Mouse (Mus musculus) ES-Bruce4 (cell line): ENCODE measurements around the gene Smarca2. TPM values are rescaled to one million over a fixed set of nuclear protein-coding genes. Genes with fewer than 3 reads are reported as not detected.

Experiments used
- H3K27ac ChIP-seq: 2 replicates; pipeline ENCODE4 v1.5.1; 2012; ENCODE audit warnings: low read length, inconsistent platforms; ENCODE audit not compliant: insufficient read depth
- H3K27me3 ChIP-seq: 2 replicates; pipeline ENCODE4 v1.6.1; 2012; ENCODE audit warnings: mild to moderate bottlenecking, low read length, inconsistent platforms; ENCODE audit not compliant: control insufficient read depth, poor library complexity, insufficient read depth, severe bottlenecking
- H3K36me3 ChIP-seq: 2 replicates; pipeline ENCODE4 v1.6.1; 2012; ENCODE audit warnings: inconsistent platforms, mild to moderate bottlenecking, low read length, moderate library complexity; ENCODE audit not compliant: control insufficient read depth, poor library complexity, insufficient read depth, severe bottlenecking
- H3K4me1 ChIP-seq: one replicate; pipeline ENCODE4 v1.8.1; 2011; ENCODE audit warnings: low read length; ENCODE audit not compliant: control insufficient read depth, insufficient read depth
- H3K4me3 ChIP-seq: 2 replicates; pipeline ENCODE4 v1.5.1; 2011; ENCODE audit warnings: low read depth, mild to moderate bottlenecking, low read length
- H3K9ac ChIP-seq: 2 replicates; pipeline ENCODE4 v1.6.1; 2012; ENCODE audit warnings: low read depth, mild to moderate bottlenecking, inconsistent platforms; ENCODE audit not compliant: poor library complexity, severe bottlenecking
- H3K9me3 ChIP-seq: replicated peaks from 2 replicates; pipeline ENCODE4 v1.6.1; 2012; ENCODE audit warnings: mild to moderate bottlenecking, low read length, inconsistent platforms; ENCODE audit not compliant: control insufficient read depth, poor library complexity, insufficient read depth, severe bottlenecking
- CTCF ChIP-seq: IDR thresholded peaks from one replicate; pipeline ENCODE4 v1.8.1; 2011; ENCODE audit warnings: low read depth, low read length
- EP300 ChIP-seq: IDR thresholded peaks from 2 replicates; pipeline ENCODE4 v1.6.1; 2011; ENCODE audit warnings: low read depth, low read length; ENCODE audit not compliant: insufficient read depth
- POLR2A ChIP-seq: IDR thresholded peaks from one replicate; pipeline ENCODE4 v1.8.1; 2011; ENCODE audit warnings: low read length; ENCODE audit not compliant: insufficient read depth
- polyA plus RNA-seq: library from polyadenylated mRNA; stranded (reverse); fragments of >200 nt; gene quantifications from 2 replicates; pipeline ENCODE4 v1.2.4, GENCODE M21; 2011; ENCODE audit warnings: low read depth; ENCODE audit not compliant: missing spikeins, insufficient read depth, insufficient read length

Gene Smarca2
- polyA plus RNA-seq, 1 experiment: 4.9 TPM

GRCm38 (mm10) chr19:26640556-26640955 lies 35.7 kb downstream of the Smarca2 start:
- H3K36me3 ChIP-seq: no peaks in the 10 kb centered on the region

DNA sequence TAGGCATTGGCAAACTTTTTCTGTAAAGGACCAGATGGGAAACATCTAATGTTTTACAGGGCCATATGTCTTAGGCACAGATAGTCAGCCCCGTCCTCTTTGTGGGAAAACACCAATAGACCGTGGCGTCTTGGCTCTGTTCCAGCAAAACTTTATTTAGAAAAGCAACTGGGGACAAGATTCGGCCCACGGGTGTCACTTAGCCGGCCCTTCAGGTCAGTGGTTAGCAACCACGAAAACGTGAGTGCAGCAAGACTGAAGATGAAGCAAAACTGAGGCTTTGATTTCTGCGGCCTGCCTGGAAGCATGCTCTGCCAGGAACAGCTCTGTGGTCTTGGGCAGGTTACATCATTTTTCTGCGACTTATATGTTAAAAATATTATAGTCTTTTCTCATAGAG lies 36.4 kb downstream of the Smarca2 start:
- Histone ChIP-seq H3K36me3 (no peaks in the 10 kb centered on the region), H3K9ac (no peak overlapping the region), H3K27ac (no peak overlapping the region), H3K4me1 (no peaks in the 10 kb centered on the region), H3K4me3 (no peak overlapping the region), H3K9me3 (no peaks in the 10 kb centered on the region), H3K27me3 (no peaks in the 10 kb centered on the region)
- TF ChIP-seq CTCF (no peak), POLR2A (no peak), EP300 (no peak)

More at GRCm38 (mm10) chr19:26640556-26640955, 35.7 kb downstream of the Smarca2 start:
- H3K9ac ChIP-seq: no peak overlapping the region
- no peaks in the 10 kb centered on the region for H3K27me3 ChIP-seq
- H3K9me3 ChIP-seq: no peaks in the 10 kb centered on the region
- no peak overlapping the region for H3K4me3 ChIP-seq
- H3K4me1 ChIP-seq: no peaks in the 10 kb centered on the region
- TF ChIP-seq EP300 (no peak), CTCF (no peak), POLR2A (no peak)
- no peak overlapping the region for H3K27ac ChIP-seq

GRCm38 (mm10) chr19:26643011-26643410 lies 38.2 kb downstream of the Smarca2 start:
- Histone ChIP-seq H3K27ac (no peak overlapping the region), H3K27me3 (no peaks in the 10 kb centered on the region), H3K9me3 (no peaks in the 10 kb centered on the region), H3K4me1 (no peaks in the 10 kb centered on the region), H3K4me3 (no peak overlapping the region), H3K36me3 (no peaks in the 10 kb centered on the region), H3K9ac (no peak overlapping the region)
- TF ChIP-seq EP300: no peak
- no peak for TF ChIP-seq CTCF

- Histone ChIP-seq H3K4me3 (no peak overlapping the region), H3K4me1 (no peaks in the 10 kb centered on the region), H3K27me3 (no peaks in the 10 kb centered on the region), H3K36me3 (no peaks in the 10 kb centered on the region), H3K9me3 (no peaks in the 10 kb centered on the region), H3K27ac (no peak overlapping the region), H3K9ac (no peak overlapping the region)
- no peak for TF ChIP-seq POLR2A
- TF ChIP-seq CTCF: no peak
- TF ChIP-seq EP300: no peak
These were observed 39.1 kb downstream of the Smarca2 start for GRCm38 (mm10) chr19:26643936-26644335.

- H3K36me3 ChIP-seq: no peaks in the 10 kb centered on the region
- H3K27me3 ChIP-seq: no peaks in the 10 kb centered on the region
- H3K27ac ChIP-seq: no peak overlapping the region
- no peaks in the 10 kb centered on the region for H3K9me3 ChIP-seq
- no peak for TF ChIP-seq CTCF
- no peak for TF ChIP-seq EP300
- H3K9ac ChIP-seq: no peak overlapping the region
- no peaks in the 10 kb centered on the region for H3K4me1 ChIP-seq
- H3K4me3 ChIP-seq: no peak overlapping the region
These were observed 40.2 kb downstream of the Smarca2 start for GRCm38 (mm10) chr19:26645016-26645415.

DNA sequence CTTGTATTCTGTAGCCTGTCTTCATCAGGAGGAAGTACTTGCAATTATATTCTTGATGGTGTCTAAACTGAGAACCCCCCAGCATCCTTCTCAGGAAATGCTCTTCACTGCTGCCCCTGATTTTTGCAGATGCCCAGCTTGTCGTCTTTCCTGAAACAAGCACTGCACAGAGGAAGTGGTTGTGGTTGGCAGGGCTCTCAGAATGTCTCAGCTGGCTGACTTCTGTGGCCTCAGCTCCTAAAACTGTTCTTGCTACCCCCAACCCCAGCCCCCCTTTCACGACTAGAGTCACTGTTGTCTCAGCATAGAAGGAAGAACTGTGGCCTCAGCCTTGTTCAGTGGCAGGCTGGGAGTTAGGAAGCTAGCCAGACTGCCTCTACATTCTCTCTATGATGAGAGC lies 41.3 kb downstream of the Smarca2 start:
- no peaks in the 10 kb centered on the region for H3K9me3 ChIP-seq
- no peaks in the 10 kb centered on the region for H3K36me3 ChIP-seq
- no peak for TF ChIP-seq EP300
- no peak for TF ChIP-seq CTCF
- TF ChIP-seq POLR2A: no peak
- no peaks in the 10 kb centered on the region for H3K4me1 ChIP-seq
- H3K27me3 ChIP-seq: no peaks in the 10 kb centered on the region
- no peak overlapping the region for H3K9ac ChIP-seq
- no peak overlapping the region for H3K4me3 ChIP-seq
- H3K27ac ChIP-seq: no peak overlapping the region
